Mouse (Mus musculus) large intestine, adult 2 months (tissue): ENCODE measurements at regions not wholly inside any gene's neighbourhood (a gene's known extent, or its start where the extent isn't known, plus 50 kb on each side); places are given as distances from the start of the nearest gene placed in this dataset.

Experiments
- DNase-seq: peaks from one replicate; pipeline ENCODE4 v3.0.0-alpha.2; 2012; ENCODE audit warnings: low read depth, low spot score
- WGBS: fragments of 180-500 bp; shearing (Covaris S2); methylation state at CpG from one replicate; pipeline ENCODE4 v1.1.7; 2018; 5-methylcytosine and 5-hydroxymethylcytosine counted together

DNA sequence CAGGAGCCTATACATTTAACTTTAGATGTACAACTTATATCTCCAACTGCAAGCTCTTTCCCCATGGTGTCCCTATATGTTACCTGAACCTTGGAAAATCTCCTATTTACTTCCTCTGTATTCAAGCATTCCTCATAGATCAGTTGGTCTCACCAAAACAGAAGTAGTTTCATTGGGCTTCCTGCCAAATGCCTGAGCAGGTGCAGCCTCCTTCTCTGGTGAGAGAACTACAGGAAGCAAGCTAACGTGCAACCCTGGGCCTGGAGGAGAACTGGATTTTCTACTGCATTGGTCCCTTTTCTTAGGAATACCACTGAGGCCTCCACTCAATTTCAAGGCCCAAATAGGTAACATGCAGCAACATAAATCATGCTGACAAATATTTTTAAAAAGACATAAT, 400.6 kb upstream of the Actbl2 start:
- WGBS: 23% methylated on average over 1 of the region's 1 CpGs
- DNase-seq: peak; percentile 18

DNA sequence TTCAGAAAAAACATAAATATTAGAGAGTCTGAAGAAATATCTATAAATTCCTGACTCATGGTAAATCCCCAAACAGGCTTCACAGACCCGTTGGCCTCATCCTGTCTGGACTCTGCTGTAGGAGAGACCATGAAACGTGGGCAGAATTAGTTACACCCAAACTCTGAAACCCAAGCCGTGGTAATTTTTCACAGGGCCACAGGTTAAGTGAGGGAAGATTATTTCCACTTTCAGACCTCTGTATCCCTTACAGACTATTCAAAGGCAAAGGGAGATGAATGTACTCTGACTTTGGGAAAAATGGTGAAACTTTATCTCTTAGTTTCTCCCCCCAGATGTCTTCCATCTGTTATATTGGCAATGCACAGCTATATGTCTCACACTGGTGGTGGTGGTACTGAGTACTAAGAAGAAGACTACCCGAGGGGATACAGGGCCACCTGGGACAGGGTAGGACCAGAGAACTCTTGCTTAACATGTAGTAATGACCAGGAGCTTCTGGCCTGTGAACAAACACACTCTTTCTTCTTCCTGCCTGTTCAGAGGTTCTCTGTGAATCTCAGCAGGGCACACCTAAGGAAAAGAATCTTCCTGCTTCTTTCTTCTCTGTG, 388.8 kb upstream of the Actbl2 start:
- 70% methylated on average over 4 of the region's 4 CpGs for WGBS
- DNase-seq: no peak

DNA sequence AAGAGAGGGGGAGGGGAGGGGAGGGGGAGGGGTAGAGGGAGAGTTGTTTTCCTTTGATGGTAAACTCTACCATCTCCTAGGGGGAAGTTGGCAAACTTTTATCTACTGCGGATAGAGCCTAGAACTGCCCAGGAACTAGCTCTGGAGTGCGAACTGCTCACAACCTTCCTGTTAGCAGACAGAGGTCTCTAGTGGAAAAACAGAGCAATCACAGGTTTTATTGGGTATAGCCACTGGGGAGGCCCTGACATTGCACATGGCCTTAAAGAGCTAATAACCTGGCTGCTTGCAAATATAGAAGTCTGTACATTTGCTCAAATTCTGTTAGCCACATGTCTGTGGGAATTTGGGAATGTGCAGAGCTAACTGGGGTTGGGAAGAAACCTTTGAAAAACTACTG, 388.1 kb upstream of the Actbl2 start:
- 22% methylated on average over 2 of the region's 2 CpGs for WGBS
- DNase-seq: no peak

DNA sequence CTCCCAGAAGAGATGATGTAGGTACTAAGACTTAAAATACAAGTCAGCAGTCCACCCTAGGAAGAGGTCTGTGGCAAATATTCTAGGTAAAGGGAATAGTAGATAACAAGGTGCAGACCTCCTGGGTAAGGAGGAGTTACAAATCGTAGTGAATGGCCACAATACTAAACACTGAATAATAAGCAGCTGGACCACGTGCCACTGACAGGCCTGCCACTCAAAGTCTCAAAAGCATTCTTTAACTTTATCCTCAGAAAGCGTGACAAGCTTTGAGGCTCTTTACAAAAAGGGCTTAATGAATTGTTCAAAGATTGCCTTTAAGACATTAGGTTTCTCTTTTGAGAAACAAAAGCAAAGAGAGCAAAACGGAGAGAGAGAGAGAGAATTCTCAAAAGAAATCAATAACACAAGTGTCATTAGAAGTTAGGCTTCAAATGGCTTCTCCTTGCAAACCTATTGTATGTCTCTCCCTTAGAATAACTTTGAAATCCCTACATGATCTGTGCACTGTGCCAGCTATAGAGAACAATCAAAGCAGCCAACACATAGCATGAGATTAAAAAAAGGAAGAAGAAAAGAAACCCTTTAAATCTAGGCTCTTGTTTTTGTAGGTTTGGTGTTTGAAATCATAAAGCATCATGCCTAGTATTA, 383.6 kb upstream of the Actbl2 start:
- WGBS: 80% methylated on average over 4 of the region's 4 CpGs
- DNase-seq: no peak

DNA sequence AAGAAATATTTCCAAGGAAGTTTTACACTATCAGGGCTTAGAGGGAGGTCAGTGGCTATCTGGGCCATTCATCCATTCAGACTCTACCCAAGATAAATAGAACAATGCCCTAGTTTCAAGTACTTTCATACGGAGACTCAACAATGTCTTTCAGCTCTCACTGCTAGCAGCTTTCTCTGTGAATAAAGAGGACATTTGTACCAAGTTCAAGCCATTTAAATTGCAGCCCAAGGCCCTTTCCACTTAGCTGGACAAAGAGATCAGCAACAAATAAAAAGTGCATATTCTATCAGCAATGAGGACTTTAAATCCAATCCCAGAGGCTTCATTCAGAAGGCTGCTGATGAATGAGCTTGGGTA, 383.1 kb upstream of the Actbl2 start:
- DNase-seq: no peak
- WGBS: 67% methylated on average over 1 of the region's 1 CpGs

DNA sequence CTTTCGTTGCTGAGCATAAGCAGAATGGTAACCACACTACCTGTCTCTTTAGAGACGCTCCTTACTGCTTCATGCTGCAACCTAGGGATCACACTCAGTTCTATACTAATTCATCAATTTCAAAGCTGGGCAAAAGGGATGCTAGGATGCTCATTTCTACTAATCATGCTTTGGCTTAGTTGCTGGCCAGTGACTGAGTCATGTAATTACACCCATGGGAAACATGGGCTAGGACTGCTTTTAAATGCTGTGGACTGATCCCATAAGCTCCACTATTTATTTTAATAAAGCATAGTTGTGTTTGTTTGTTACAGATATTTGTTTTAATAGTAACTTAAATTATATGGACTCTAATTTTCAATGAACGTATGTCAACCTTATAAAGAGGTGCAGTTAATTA, 373.2 kb upstream of the Actbl2 start:
- DNase-seq: no peak
- 80% methylated on average over 3 of the region's 3 CpGs for WGBS

DNA sequence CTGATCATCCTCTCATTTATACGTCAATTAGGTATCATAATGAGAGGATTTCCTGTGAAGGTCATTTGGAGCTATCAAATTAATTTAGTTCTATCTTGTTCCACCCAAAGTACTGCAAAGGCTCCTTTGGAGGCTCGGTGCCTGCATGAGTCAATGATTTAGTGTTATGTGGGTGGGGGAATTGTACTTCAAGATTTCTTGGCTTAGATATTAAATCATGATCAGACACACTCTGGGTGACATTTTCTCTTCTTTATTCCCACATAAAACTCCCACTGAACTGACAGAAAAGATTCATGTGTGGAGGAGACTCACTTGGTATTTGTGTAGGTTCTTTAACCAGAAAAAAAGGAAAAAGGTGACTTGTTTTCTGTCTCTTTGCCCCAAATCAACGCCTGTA, 372.6 kb upstream of the Actbl2 start:
- WGBS: 70% methylated on average over 3 of the region's 3 CpGs
- no peak for DNase-seq

DNA sequence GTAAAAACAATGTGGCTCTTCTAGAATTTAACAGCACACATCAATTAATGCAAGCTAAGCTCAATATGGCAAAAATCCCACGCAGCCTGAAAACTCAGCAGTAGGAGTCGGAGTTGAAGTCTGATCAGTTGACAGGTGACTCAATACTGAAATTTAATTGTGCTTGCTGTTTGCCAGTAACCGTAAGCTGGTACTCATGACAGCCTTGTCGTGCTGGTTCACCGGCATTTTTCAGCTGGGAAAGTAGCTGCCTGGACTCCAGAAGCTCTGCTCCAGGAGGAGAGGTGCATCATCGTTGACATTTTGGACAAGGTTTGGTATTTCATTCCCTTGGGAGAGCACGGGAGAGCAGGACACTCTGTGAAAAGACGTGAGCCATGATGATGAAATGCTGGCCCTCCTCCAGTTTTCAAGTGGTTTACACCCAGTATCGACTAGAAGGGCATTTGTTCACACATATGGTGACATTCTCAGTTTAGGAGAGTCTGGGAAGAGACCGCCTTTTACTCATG, 372.1 kb upstream of the Actbl2 start:
- DNase-seq: no peak
- 30% methylated on average over 10 of the region's 10 CpGs for WGBS

DNA sequence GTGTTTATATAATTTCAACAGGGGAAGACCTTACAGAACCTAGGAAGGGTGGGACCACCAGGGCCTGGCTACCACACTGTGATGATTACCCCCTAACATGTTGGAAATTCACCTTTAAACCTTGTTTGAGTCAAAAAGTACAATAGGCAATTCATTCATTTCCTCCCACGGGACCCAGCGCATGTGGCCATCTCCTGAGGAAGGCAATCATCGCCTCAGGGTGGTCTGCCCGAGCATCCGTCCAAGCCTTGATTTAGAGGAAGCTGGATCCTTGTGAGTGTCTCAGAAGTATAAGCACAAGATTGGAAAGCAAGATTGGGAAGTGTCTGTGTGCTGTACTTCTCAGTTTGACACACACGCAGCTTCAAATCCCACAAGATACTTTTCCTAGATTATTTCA, 360.9 kb upstream of the Actbl2 start:
- 74% methylated on average over 6 of the region's 6 CpGs for WGBS
- DNase-seq: no peak

DNA sequence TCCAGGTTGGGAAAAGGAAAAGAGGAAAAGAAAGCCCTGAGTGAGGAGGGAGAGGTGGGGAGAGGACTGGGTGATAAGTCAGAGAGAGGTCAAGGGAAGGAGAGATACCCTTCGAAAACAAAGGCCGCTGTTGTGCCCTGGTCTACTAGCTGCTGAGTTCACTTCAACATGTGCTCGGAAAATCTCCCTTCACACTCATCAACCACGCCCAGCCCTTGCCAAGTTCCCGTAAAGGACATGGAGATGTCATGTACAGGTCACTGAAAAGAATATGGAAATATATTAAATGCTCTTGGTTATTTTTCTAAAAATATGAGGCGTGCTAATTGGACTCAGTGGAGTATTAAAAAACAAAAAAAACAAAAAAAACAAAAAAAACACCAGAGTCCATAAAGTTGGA, 359.5 kb upstream of the Actbl2 start:
- WGBS: 83% methylated on average over 6 of the region's 6 CpGs
- DNase-seq: no peak

DNA sequence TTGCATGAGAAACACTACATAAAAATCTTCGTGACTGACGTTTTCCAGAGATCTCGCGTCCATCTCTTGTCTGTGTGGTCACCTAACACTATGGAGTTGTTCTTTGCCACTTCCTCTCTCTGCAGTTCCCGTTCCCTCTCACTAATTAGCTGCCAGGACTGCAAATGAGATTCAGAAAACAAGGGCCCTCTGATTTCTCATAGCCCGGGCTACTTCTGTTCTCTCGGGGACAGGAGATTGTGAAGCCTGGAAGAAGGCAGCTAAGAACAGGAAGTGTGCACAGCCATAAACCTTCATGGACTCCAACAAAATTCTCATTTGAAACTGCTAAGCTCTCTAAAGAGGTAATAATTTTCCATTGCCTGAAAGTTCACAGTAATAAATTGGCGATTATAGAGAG, 358.9 kb upstream of the Actbl2 start:
- 69% methylated on average over 8 of the region's 8 CpGs for WGBS
- DNase-seq: no peak

DNA sequence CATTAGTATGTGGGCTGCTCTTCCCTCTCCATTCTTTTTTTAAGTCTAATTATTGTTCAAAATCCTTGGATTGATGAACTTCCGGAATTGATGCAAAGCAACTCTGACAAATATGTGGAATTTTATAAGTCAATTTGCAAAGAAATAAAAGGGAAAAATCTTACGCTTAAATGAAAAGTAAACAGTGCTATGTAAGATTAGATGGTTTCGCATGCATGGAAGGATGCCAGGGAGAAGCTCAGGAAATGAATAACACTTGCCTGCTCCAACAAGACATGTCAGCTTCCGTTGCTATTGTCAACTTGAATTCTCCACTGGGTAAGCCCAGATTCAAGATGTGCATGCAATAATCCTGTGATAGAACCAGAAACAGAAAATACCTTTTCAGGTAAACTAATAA, 357.2 kb upstream of the Actbl2 start:
- no peak for DNase-seq

DNA sequence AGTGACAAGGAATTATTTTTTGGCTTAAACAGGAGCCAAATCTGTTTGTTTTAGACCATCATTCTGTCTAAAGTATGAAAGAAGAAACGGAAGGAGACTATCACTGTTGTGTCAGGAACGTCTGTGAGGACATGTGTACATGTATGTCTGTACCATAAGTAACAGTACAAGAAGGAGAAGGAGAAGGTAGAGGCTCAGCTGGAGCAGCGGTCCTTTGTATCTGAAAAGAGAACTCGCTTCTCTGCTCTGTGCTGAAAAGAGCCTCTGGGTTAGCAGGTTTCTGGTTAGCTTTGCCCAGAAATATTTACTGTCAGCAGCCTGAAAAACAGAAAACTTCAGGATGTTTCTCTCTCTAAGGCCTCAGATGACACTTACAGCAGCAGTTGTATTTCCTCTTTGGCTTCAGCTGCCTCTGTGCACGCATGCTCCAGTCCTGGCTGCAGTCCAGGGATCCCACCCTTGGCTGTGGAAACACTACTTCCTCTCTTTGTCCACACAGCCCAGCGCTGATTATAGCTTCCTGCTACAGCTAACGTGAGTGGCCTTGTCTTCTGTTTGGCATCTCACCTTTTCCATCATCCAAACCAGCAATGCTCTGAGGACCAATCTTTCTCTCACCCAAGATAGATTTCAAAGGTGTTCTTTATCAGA, 351.7 kb upstream of the Actbl2 start:
- DNase-seq: peak; percentile 38
- WGBS: 19% methylated on average over 7 of the region's 7 CpGs

More for the DNA sequence above, 357.2 kb upstream of the Actbl2 start:
- WGBS: 63% methylated on average over 4 of the region's 4 CpGs

DNA sequence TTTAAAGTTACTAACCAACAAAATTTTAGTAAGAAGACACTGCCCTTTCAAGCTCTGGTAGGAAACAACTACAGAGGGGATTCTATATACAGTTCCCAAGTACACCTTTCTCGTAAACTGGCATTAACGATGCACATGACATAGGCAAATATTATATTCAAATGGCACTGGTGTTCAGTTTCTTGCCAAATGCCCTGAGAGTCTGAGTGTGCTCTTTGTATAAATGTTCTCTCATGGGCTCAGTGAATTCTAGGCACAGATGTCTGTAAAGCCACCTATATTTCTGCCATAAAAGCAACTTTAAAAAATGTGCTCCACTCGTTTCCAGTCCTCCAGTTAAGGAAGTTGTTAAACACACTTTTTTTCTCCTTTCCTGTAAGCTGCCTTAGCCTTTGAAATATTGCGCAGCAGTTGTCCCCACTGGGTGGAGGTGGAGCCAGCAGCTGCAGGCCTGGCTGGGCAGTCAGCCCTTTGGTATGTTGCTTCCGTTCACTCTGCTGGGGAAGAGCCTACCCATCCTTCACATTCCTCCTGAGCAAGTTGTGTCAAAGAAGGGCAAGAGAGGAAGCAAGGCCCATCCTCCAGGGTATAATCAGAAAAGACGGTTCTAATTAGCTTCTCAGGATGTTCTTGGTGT, 347.4 kb upstream of the Actbl2 start:
- WGBS: 20% methylated on average over 6 of the region's 6 CpGs
- peak; percentile 11 for DNase-seq

DNA sequence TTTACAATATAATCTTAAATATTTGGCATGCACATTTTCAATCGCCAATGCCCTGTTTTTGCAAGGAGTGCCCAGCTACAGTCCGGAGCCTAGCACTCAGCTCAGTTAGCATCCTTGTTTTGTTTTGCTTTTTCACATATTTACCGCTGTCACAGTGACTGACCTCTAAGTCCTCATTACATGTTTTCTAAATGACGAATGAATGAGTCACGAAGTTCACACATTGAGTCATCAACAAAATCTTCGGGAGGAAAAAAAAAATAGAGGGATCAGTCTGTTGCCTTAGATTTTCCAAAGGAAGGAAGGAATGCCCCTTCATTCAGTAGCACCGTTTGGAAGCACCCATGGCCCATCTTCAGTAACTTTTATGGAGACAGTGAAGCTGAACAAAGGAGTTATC, 342.9 kb upstream of the Actbl2 start:
- no peak for DNase-seq
- WGBS: 69% methylated on average over 7 of the region's 7 CpGs

DNA sequence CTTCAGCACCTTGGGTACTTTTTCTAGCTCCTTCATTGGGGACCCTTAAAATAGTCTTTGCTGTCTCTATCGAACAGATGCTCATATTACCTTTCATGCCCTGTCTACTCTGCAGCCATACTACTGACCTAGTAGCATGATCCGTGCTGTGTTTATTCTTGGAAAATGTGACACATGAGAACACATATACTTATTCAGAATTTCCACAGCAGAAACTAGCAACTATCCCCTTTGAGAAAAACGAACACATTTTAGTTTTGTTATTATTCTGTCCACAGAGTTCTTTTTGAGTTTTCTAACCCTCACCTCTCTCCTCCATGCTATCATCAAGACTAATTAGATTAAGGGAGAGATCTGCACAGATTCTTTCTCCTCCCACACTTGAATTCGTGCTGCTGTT, 341.6 kb upstream of the Actbl2 start:
- 80% methylated on average over 4 of the region's 4 CpGs for WGBS
- DNase-seq: no peak

DNA sequence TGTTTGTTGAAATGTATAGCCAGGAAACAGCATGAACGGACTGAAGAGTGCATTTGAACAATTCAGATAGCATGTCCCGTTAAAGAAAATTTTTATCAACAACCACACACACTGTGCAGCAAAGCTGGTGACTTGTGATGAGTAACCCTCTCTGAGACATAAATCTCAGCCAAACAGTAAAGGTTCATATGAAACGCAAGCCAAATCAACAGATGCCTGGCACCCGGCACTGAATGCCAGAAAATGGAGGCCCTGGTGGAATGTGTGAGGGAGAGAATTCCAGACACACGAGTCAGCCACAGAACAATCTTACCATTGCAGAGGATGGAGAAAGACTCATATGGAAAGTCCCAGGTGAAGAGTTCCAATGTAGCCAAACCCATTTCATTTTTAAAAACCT, 341.1 kb upstream of the Actbl2 start:
- WGBS: 77% methylated on average over 5 of the region's 5 CpGs

DNA sequence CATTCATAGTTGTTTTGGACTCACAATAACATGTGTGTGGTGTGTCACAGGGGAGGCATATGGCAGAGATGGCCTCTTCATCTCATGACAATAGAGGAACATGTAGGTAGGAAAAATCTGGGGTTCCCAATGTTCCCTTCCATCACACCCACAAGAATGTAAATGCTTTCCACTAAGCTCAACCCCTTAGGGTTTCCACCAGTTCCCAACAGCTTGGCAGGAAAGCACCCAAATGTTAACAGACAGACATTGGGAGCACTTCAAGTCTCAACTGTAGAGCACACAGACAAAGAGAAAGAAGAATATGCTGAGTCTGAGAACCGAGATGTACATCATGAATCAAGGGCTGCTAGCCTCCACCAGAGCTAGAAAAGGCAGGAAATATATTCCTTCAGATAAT, 339.7 kb upstream of the Actbl2 start:
- 81% methylated on average over 1 of the region's 1 CpGs for WGBS
- DNase-seq: no peak

More for the DNA sequence above, 341.1 kb upstream of the Actbl2 start:
- DNase-seq: no peak

DNA sequence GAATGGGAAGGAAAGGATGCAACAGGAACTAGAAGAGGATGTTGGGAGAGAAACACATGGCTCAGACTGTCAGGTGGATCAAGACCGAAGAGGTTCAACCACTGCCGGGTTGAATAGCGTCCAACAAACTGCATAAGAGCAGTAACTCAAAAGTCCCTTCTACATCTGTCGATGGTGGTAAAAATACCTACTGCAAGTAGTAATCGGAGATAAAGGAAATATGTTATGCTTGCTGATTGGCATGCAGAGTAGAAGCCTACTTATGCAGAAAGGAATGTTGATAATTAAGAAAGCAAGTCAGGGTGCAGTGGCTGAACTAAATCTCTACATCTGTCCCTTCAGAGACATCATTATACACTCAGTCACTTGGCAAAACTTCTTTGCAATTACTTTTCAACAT, 330.9 kb upstream of the Actbl2 start:
- WGBS: 89% methylated on average over 5 of the region's 5 CpGs
- DNase-seq: no peak

DNA sequence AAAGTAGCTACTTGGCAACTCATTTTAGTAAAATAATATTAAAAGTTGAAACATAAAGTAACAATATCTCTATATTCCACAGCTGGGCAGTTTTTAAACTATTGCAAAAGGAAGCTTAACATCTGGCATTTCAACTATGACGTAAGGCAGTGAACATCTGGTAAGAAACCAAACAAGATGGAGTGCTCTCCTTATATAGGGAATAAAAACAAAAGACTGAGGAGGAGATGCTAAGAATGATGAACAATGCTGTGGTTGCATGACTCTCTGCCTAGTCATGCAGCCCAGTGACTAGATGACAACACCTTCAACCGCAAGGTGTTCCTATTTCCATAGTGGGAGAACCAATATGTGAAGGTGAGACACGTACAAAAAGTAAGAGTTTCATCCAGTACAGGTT, 329.9 kb upstream of the Actbl2 start:
- WGBS: 86% methylated on average over 3 of the region's 3 CpGs
- DNase-seq: no peak

DNA sequence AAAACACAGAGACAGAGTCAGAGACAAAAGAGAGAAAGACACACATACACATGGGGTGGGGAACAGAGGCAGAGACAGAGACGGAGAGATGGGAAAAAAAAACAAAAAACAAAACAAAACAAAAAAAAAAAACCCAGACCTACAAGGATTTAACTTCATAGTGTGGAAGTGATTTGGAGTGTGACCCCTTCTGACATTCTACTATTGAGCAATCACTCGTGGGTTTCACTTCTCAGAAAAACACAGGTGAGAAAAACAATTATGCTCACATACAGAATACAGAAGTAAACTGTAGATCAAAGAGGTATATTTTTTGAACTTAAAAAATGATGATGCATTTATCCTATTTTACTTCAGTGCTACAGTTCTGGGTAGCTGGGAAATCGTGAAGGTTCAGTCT, 326.7 kb upstream of the Actbl2 start:
- 64% methylated on average over 3 of the region's 3 CpGs for WGBS
- no peak for DNase-seq
